Mouse (Mus musculus) midbrain, postnatal 0 days (tissue): ENCODE data around the gene Aip. TPM values are rescaled to one million over a fixed set of nuclear protein-coding genes. Genes with fewer than 3 reads are reported as not detected.
A peak's percentile ranks its signal among the peaks of the same experiment; 100 is the strongest.

Experiments
- ATAC-seq: fragments of 200-750 bp; cut with Nextera tagmentation; 2 replicates; pipeline ENCODE4 v1.8.0; 2017; ENCODE audit warnings: moderate number of reproducible peaks, mild to moderate bottlenecking, moderate TSS enrichment, moderate library complexity; ENCODE audit not compliant: low FRiP score
- DNase-seq: peaks from one replicate; pipeline ENCODE4 v3.0.0-alpha.2; 2015; ENCODE audit warnings: low spot score
- H3K27ac ChIP-seq: fragments of 300-500 bp; sonication (generic); 2 replicates; pipeline ENCODE4 v1.5.1; 2014; ENCODE audit warnings: low read depth, mild to moderate bottlenecking, low read length, mixed read lengths
- H3K27me3 ChIP-seq: fragments of 300-500 bp; sonication (generic); 2 replicates; pipeline ENCODE4 v1.6.1; 2014; ENCODE audit warnings: low read length, control low read depth, mixed read lengths; ENCODE audit not compliant: insufficient read depth
- H3K36me3 ChIP-seq: fragments of 300-500 bp; sonication (generic); 2 replicates; pipeline ENCODE4 v1.6.1; 2014; ENCODE audit warnings: low read length, control low read depth, mixed read lengths; ENCODE audit not compliant: insufficient read depth
- H3K4me1 ChIP-seq: fragments of 300-500 bp; sonication (generic); 2 replicates; pipeline ENCODE4 v1.6.1; 2014; ENCODE audit warnings: mild to moderate bottlenecking, control low read depth, antibody characterized with exemption, low read length, mixed read lengths; ENCODE audit not compliant: insufficient read depth
- H3K4me2 ChIP-seq: fragments of 300-500 bp; sonication (generic); 2 replicates; pipeline ENCODE4 v1.6.1; 2014; ENCODE audit warnings: low read depth, mild to moderate bottlenecking, low read length, mixed read lengths; ENCODE audit not compliant: poor library complexity, severe bottlenecking
- H3K4me3 ChIP-seq: fragments of 300-500 bp; sonication (generic); 2 replicates; pipeline ENCODE4 v1.5.1; 2014; ENCODE audit warnings: low read depth, mild to moderate bottlenecking, low read length, moderate library complexity
- H3K9ac ChIP-seq: fragments of 300-500 bp; sonication (generic); replicated peaks from 2 replicates; pipeline ENCODE4 v1.6.1; 2014; ENCODE audit warnings: mild to moderate bottlenecking, low read length, moderate library complexity, mixed read lengths; ENCODE audit not compliant: poor library complexity, severe bottlenecking
- H3K9me3 ChIP-seq: fragments of 300-500 bp; sonication (generic); 2 replicates; pipeline ENCODE4 v1.6.1; 2016; ENCODE audit warnings: low read length, control low read depth
- CTCF ChIP-seq: IDR thresholded peaks from 2 replicates; pipeline ENCODE4 v1.5.1; 2016; ENCODE audit warnings: antibody characterized with exemption, mild to moderate bottlenecking
- WGBS: fragments of 180-500 bp; shearing (Covaris S2); extraction: QIAGEN DNeasy Blood & Tissue Kit; methylation state at CpG from one replicate; pipeline ENCODE4 v1.1.7; 2014; 5-methylcytosine and 5-hydroxymethylcytosine counted together
- polyA plus RNA-seq: library from polyadenylated mRNA; unstranded; fragments of >200 nt; fragmentation: Nextera tagmentation; extraction: Ambion mirVana; gene quantifications from 2 replicates; pipeline ENCODE4 v1.2.1, GENCODE M21; 2015
- total RNA-seq: library from RNA; depleted of rRNA; stranded (reverse); fragments of >200 nt; gene quantifications from 2 replicates; pipeline ENCODE4 v1.2.3, GENCODE M21; 2014

Gene Aip
- total and polyA plus RNA-seq, 2 experiments from 2014 or later = 49.9 to 87.7 TPM

GRCm38 (mm10) chr19:4101466-4101865 is 24.2 kb downstream of the Aip start:
- Histone ChIP-seq H3K4me1 (peaks cover 28% of the 10 kb centered on the region; the same call in 1 of the 2 replicates), H3K4me2 (peak overlapping the region; percentile 70), H3K36me3 (peaks cover 23% of the 10 kb centered on the region), H3K9ac (peak overlapping the region; percentile 66), H3K27ac (peak overlapping the region; percentile 72), H3K27me3 (no peaks in the 10 kb centered on the region), H3K4me3 (peak overlapping the region; percentile 53), H3K9me3 (no peaks in the 10 kb centered on the region)
- peak; percentile 53 for DNase-seq
- peak; percentile 56 for TF ChIP-seq CTCF
- ATAC-seq = no peak
- WGBS = 40% methylated on average over 6 of the region's 6 CpGs

GRCm38 (mm10) chr19:4100718-4101261 is 24.9 kb downstream of the Aip start:
- ATAC-seq = peak; percentile 14; the same call in 1 of the 2 replicates
- H3K9me3 ChIP-seq = no peaks in the 10 kb centered on the region
- 2% methylated on average over 36 of the region's 52 CpGs for WGBS
- H3K4me2 ChIP-seq = peak overlapping the region; percentile 70
- no peak for TF ChIP-seq CTCF
- H3K4me3 ChIP-seq = peak overlapping the region; percentile 53
- DNase-seq = peak; percentile 55
- H3K27ac ChIP-seq = peak overlapping the region; percentile 72
- no peaks in the 10 kb centered on the region for H3K27me3 ChIP-seq
- peak overlapping the region; percentile 66 for H3K9ac ChIP-seq
- H3K4me1 ChIP-seq = peaks cover 28% of the 10 kb centered on the region; the same call in 1 of the 2 replicates
- H3K36me3 ChIP-seq = peaks cover 21% of the 10 kb centered on the region

- Histone ChIP-seq H3K9ac (peak within 1 kb of the TSS; percentile 66), H3K4me3 (peak within 1 kb of the TSS; percentile 53), H3K4me1 (peaks cover 28% of the 10 kb centered on the region; the same call in 1 of the 2 replicates), H3K36me3 (peaks cover 15% of the 10 kb centered on the region), H3K27me3 (no peaks in the 10 kb centered on the region), H3K27ac (peak within 1 kb of the TSS; percentile 72), H3K9me3 (no peaks in the 10 kb centered on the region), H3K4me2 (peak within 1 kb of the TSS; percentile 70)
- no peak for TF ChIP-seq CTCF
- no peak for DNase-seq
- 2% methylated on average over 51 of the region's 53 CpGs for WGBS
- no peak for ATAC-seq
Observed at GRCm38 (mm10) chr19:4099837-4100717, 25.6 kb downstream of the Aip start, which contains the start of gene Pitpnm1. TSS of gene Pitpnm1 (plus strand) at chr19:4099998.

GRCm38 (mm10) chr19:4099056-4099455 is 26.6 kb downstream of the Aip start:
- no peaks in the 10 kb centered on the region for H3K27me3 ChIP-seq
- H3K9ac ChIP-seq = no peak overlapping the region
- peaks cover 28% of the 10 kb centered on the region; the same call in 1 of the 2 replicates for H3K4me1 ChIP-seq
- 10% methylated on average over 9 of the region's 9 CpGs for WGBS
- DNase-seq (peak; percentile 91), ATAC-seq (no peak)
- H3K36me3 ChIP-seq = peaks cover 8% of the 10 kb centered on the region
- peak overlapping the region; percentile 38; the same call in 1 of the 2 replicates for H3K27ac ChIP-seq
- H3K4me2 ChIP-seq = 0 out of 2 replicates have a peak overlapping the region, but pooled peaks have one; percentile 9
- H3K4me3 ChIP-seq = no peak overlapping the region
- peak; percentile 92 for TF ChIP-seq CTCF
- H3K9me3 ChIP-seq = no peaks in the 10 kb centered on the region

- Histone ChIP-seq H3K4me3 (no peak overlapping the region), H3K4me2 (no peak overlapping the region), H3K4me1 (peaks cover 28% of the 10 kb centered on the region; the same call in 1 of the 2 replicates), H3K36me3 (peaks cover 7% of the 10 kb centered on the region), H3K9me3 (no peaks in the 10 kb centered on the region), H3K27me3 (no peaks in the 10 kb centered on the region), H3K9ac (no peak overlapping the region), H3K27ac (no peak overlapping the region)
- no peak for DNase-seq
- no peak for TF ChIP-seq CTCF
- no peak for ATAC-seq
- 90% methylated on average over 13 of the region's 13 CpGs for WGBS
Observed at GRCm38 (mm10) chr19:4098426-4098825, 27.2 kb downstream of the Aip start.
